Mouse (Mus musculus) ES-E14 (cell line): ENCODE results near the gene Zfp865. TPM values are rescaled to one million over a fixed set of nuclear protein-coding genes. Genes with fewer than 3 reads are reported as not detected.
"Not testable (repeated sequence)": the region's sequence is repeated elsewhere in the genome, so short reads cannot be mapped to it uniquely, and the experiment has no call there.

ENCODE experiments used
- DNase-seq: peaks from one replicate; pipeline ENCODE4 v3.0.0-alpha.2; 2013; ENCODE audit warnings: low read depth, low spot score
- H3K27ac ChIP-seq: 2 replicates; pipeline ENCODE4 v1.5.1; 2012; ENCODE audit warnings: low read depth, mild to moderate bottlenecking, low read length, moderate library complexity, mixed read lengths; ENCODE audit not compliant: poor library complexity, insufficient read depth, severe bottlenecking
- H3K36me3 ChIP-seq: 2 replicates; pipeline ENCODE4 v1.6.1; 2012; ENCODE audit warnings: mild to moderate bottlenecking, low read length, moderate library complexity, mixed read lengths; ENCODE audit not compliant: control insufficient read depth, poor library complexity, insufficient read depth, severe bottlenecking
- H3K4me1 ChIP-seq, 2 experiments: fragments of 150-350 bp in 1 of 2; sonication (generic) in 1 of 2; 2 replicates each; pipeline ENCODE4 v1.6.1; 2012; ENCODE audit warnings: low read length in 2 of 2, mild to moderate bottlenecking in 1 of 2, mixed read lengths in 1 of 2; ENCODE audit not compliant: control insufficient read depth in 2 of 2, insufficient read depth in 2 of 2, poor library complexity in 1 of 2
- H3K4me3 ChIP-seq, 2 experiments: fragments of 150-350 bp in 1 of 2; sonication (generic) in 1 of 2; 2 replicates each; pipeline ENCODE4 v1.5.1; 2012; ENCODE audit warnings: low read length in 2 of 2, low read depth in 1 of 2, mild to moderate bottlenecking in 1 of 2, mixed read lengths in 1 of 2; ENCODE audit not compliant: insufficient read depth in 1 of 2, poor library complexity in 1 of 2, severe bottlenecking in 1 of 2
- H3K9ac ChIP-seq: 2 replicates; pipeline ENCODE4 v1.6.1; 2012; ENCODE audit warnings: low read depth, mild to moderate bottlenecking, low read length, mixed read lengths; ENCODE audit not compliant: poor library complexity, insufficient read depth, severe bottlenecking
- H3K9me3 ChIP-seq: fragments of 150-350 bp; sonication (generic); 2 replicates; pipeline ENCODE4 v1.6.1; 2012; ENCODE audit warnings: low read depth, mild to moderate bottlenecking, low read length; ENCODE audit not compliant: control insufficient read depth, insufficient read depth
- CHD2 ChIP-seq: IDR thresholded peaks from 2 replicates; pipeline ENCODE4 v1.6.1; 2014; ENCODE audit warnings: mild to moderate bottlenecking, low read depth, low read length, inconsistent platforms
- HCFC1 ChIP-seq: IDR thresholded peaks from 2 replicates; pipeline ENCODE4 v1.6.1; 2012; ENCODE audit warnings: low read length, inconsistent platforms, borderline replicate concordance; ENCODE audit not compliant: insufficient read depth
- MAFK ChIP-seq: IDR thresholded peaks from 2 replicates; pipeline ENCODE4 v1.6.1; 2014; ENCODE audit warnings: mild to moderate bottlenecking, low read depth, low read length, inconsistent platforms; ENCODE audit not compliant: insufficient read depth
- ZC3H11A ChIP-seq: IDR thresholded peaks from 2 replicates; pipeline ENCODE4 v1.6.1; 2012; ENCODE audit warnings: low read depth, mild to moderate bottlenecking, inconsistent platforms, low read length, borderline replicate concordance
- ZNF384 ChIP-seq: IDR thresholded peaks from 2 replicates; pipeline ENCODE4 v1.6.1; 2012; ENCODE audit warnings: low read depth, low read length, inconsistent platforms
- in situ Hi-C, 2 experiments: fragments of 600-800 bp; cut with MboI; formaldehyde crosslinking; loops; one replicate each; pipeline ENCODE4 v1.15.1; 2025; ENCODE audit warnings: low sequenced_read_pairs in 2 of 2, inconsistent platforms in 1 of 2; ENCODE audit not compliant: unreplicated experiment in 2 of 2
- total RNA-seq: library from RNA; depleted of rRNA; stranded (reverse); fragments of 300-350 nt; gene quantifications from 2 replicates; pipeline ENCODE4 v1.2.3, GENCODE M21; 2012

Gene Zfp865
- total RNA-seq, 1 experiment: 12.9 TPM

GRCm38 (mm10) chr7:5064886-5065285, 44.7 kb downstream of the Zfp865 start:
- Histone ChIP-seq H3K4me1 (peaks cover 0 to 17% of the 10 kb centered on the region in 2 experiments; a peak in 3 of 4 replicates), H3K9me3 (no peaks in the 10 kb centered on the region), H3K36me3 (peaks cover 39% of the 10 kb centered on the region), H3K27ac (no peak overlapping the region), H3K9ac (no peak overlapping the region), H3K4me3 (no peak overlapping the region; a peak in 1 of 4 replicates)
- peak; percentile 89 for TF ChIP-seq ZNF384
- TF ChIP-seq MAFK: no peak
- in situ Hi-C loops: no loop called here
- no peak for DNase-seq

DNA sequence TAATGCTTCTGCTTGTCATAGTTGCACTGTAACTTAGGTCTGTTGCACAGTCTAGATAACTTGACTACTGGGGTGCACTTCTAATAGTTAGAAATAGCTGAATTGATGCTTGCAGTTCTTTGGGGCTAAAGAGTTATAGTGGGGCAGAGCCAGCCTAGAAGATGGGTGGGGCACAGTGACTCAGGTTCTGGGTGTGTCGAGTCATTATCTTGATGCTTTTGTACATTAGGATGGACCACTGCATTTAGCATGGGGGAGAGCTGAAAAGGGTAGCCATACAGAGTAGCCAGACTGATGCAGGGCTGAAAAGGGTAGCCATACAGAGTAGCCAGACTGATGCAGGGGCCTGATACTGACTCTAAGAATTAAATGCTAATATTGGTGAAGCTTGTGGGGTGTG, 53.4 kb downstream of the Zfp865 start:
- TF ChIP-seq ZNF384: no peak
- TF ChIP-seq MAFK: no peak
- no peak for TF ChIP-seq CHD2
- Histone ChIP-seq H3K4me1 (peaks cover 0 to 2% of the 10 kb centered on the region in 2 experiments; a peak in 2 of 4 replicates), H3K36me3 (peaks cover 77% of the 10 kb centered on the region), H3K9ac (no peak overlapping the region), H3K9me3 (no peaks in the 10 kb centered on the region), H3K4me3 (no peak overlapping the region), H3K27ac (no peak overlapping the region)
- no peak for DNase-seq
- in situ Hi-C loops: no loop called here

GRCm38 (mm10) chr7:5074984-5075383, 54.8 kb downstream of the Zfp865 start:
- no peak overlapping the region for H3K27ac ChIP-seq
- peaks cover 0 to 3% of the 10 kb centered on the region in 2 experiments; a peak in 2 of 4 replicates for H3K4me1 ChIP-seq
- no peak overlapping the region for H3K4me3 ChIP-seq
- no peaks in the 10 kb centered on the region for H3K9me3 ChIP-seq
- peaks cover 68% of the 10 kb centered on the region for H3K36me3 ChIP-seq
- no peak for DNase-seq
- in situ Hi-C loops: no loop called here
- H3K9ac ChIP-seq: no peak overlapping the region
- TF ChIP-seq HCFC1 (no peak), CHD2 (no peak), MAFK (no peak), ZC3H11A (no peak), ZNF384 (no peak)

DNA sequence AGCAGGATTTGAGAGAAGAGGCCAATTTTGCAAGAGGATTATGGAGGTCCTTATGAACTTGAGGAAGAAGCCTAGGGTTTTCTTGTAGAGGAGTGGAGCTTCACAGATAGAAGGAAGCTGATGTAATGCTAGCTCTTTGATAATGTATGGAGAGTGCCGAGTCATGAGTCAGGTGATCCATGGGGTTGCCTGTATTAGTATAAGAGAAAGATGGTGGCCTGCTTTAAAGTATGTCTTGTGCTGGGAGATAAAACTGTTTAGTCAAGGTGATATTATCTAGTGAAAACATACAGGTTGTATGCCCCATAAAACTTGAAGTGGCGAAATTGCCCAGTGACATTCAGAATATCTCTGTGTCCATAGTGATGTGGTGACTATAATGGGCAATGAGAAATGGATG, 56.8 kb downstream of the Zfp865 start:
- Histone ChIP-seq H3K4me1 (peaks cover 2 to 3% of the 10 kb centered on the region in 2 experiments; a peak in 2 of 4 replicates), H3K36me3 (peaks cover 50% of the 10 kb centered on the region), H3K9me3 (no peaks in the 10 kb centered on the region), H3K4me3 (no peak overlapping the region), H3K27ac (no peak overlapping the region), H3K9ac (no peak overlapping the region)
- in situ Hi-C loops: no loop called here
- no peak for DNase-seq
- TF ChIP-seq ZC3H11A (no peak), HCFC1 (no peak), MAFK (0 out of 2 replicates have a peak, but pooled peaks have one; percentile 26)

GRCm38 (mm10) chr7:5079365-5080009, 59.3 kb downstream of the Zfp865 start:
- H3K9me3 ChIP-seq, in situ Hi-C loops, DNase-seq, H3K4me1 ChIP-seq: not testable (repeated sequence)
- H3K36me3 ChIP-seq: peaks cover 44% of the 10 kb centered on the region
- H3K27ac ChIP-seq: peak overlapping the region; percentile 70; the same call in 1 of the 2 replicates
- H3K4me3 ChIP-seq: peak overlapping the region; percentile 59 to 97; a peak in 3 of 4 replicates
- H3K9ac ChIP-seq: peak overlapping the region; percentile 66
